Mouse (Mus musculus) liver, adult (tissue): ENCODE data around the gene Nfia.

Experiments used
- GATA4 ChIP-seq: IDR thresholded peaks from 2 replicates; pipeline ENCODE4 v1.6.1; 2014; ENCODE audit warnings: mild to moderate bottlenecking, low read length; ENCODE audit not compliant: insufficient replicate concordance

Gene Nfia

DNA sequence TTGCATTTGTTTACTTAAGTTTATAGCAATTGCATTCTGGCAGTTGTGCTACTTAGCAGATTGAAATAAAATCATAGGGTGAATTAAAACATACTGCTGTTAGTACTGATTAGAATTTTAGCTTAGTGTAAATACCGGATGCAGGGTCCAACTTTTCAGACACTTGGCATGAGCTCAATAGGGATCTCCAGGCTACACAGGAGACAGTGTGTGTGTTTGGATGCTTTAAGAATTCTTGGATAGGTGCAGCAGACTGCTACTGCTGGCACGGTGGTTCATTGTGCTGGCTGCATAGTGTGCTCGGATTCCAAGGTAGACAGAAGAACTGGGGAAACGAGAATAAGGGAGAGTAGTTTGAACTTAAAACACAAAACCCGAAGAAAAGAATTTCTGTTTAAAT lies 151.9 kb downstream of the Nfia start:
- TF ChIP-seq GATA4 = no peak

DNA sequence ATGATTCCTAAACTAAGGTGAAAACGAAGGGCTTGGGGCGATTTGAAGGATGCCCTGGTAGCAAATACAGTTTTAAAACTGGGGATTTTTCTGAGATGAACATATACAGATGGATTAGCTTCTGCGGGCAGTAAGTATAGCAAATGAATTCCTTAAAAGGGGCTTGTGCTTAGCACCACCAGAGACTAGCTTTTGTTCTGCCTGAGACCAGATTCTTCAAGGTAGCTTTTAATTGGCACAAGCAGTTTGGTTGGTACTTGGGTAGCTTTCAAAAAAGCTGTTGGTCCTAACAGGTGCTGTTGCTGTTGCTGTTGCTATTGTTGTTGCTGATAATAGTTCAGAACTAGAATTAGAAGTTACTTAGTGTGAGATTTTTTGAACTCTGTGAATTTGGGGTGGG lies 152.3 kb downstream of the Nfia start:
- TF ChIP-seq GATA4 = no peak

DNA sequence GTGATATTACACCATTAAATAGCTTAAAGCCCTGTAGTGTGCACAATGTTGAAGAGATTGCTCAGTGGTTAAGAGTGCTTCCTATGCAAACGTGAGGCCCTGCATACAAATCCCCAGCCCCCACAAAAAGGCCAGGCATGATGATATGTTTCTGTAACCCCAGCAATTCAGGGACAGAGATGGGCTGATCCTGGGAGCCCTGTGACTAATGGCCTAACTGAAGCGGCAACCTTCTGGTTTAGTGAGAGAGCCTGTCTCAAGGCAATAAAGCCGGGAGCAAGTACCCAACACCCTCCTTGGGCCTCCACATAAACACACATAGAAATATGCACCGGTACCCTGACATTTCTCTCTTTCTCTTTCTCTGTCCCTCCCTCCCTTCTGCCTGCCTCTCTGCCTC lies 153.1 kb downstream of the Nfia start:
- TF ChIP-seq GATA4 = no peak

DNA sequence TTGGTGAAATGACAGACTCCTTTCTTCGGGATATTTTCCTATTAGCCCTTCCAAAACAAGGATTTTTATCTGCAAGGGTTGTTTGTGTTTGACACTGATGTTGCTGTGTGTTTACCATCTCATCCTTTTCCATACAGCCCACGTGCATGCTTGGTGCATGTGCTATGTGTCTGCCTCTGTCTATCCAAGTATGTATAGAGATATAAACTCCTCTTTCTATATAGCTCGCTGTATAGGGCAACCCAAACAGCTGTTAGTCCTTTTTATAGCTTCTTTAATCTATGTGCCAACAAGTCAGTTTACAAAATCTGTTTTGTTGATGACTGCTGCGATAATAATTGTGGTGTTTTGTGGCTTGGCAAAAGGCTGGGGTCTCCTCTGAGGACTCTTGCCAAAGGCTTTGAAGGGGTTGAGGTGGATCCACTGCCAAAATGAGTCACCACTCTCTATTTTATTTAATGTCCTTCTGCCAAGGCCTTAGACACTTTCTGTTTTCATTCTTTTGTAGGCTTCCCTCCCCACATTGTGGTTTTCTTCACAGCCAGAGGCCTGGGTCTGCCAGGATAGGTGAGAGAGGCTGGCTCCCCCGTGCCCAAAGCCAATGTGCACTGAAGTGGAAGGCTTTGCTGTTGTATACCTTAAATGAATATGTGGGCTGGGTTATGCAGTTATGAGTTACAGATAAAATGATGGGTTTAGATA lies 154.2 kb downstream of the Nfia start:
- no peak for TF ChIP-seq GATA4

DNA sequence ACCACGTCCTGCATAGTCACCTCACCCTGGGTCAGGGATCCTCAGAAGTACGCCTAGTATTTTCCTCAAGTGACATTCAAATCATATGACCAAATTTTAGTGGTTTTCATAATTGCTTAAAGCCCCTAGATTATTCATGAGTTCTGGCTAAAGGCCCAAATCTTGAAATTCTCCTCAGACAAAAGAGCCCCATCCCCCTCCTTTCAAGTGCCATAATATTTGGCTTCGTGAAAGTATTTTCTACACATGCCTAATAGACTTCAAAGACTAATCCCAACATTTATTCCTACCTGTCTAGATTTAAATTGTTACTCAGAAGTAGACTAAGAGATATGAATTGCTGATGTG lies 154.7 kb downstream of the Nfia start:
- no peak for TF ChIP-seq GATA4

DNA sequence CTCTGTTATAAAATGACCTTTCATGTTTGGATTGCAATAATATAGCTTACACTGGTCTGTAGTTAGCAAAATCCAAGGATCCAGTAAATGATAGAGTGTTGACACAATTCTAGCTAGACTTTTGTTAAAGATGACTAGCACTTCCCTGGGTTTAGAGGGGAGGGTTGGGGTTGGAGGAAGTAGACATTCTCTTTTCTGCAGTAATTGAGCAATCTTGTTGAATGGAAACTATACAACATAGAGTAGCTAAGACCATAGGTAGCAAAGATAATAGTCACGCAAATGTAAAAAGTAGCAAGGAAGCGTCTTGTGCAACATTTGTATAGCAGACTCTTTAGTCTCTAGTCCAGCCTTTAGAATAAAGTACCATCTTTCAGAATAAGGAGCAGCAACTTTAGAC lies 163.8 kb downstream of the Nfia start:
- TF ChIP-seq GATA4 = no peak

DNA sequence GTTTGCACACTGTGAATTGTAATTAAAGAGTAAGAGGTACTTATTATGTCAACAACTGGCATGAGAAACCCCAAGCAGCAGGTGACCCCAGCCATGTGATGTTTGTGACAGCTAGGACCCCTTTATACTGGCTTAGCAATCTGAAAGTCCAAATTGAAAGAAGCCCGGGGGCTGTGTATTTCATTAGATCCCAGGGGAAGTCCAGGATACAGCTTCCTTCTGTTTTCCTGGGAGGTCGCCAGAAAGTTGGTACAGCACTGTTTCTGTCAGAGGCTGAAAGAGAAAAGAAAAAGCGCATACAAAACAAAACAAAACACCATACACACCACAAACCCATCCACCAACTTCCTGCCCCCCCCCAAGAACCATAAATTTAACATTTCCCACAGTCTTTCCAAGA lies 164.4 kb downstream of the Nfia start:
- TF ChIP-seq GATA4 = no peak

DNA sequence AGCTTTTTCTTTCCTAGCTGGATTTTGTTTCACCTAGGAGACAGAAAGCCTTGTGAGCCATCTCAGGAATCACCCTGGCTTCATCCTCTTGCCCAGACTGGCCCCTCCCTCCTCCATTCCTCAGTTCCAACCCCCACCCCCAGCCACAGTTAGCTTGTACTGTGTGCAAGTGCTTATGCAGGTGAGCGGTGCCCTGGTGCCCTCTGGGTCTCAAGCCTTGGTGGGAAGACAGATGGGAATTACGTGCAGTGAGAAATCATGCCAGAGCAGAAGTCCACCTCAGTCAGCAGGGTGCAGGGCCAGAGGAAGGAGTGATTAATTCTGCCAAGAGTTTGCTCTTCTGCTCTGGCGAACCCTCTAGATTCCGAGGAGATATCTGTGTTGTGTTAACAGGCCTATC lies 167.0 kb downstream of the Nfia start:
- TF ChIP-seq GATA4 = no peak

DNA sequence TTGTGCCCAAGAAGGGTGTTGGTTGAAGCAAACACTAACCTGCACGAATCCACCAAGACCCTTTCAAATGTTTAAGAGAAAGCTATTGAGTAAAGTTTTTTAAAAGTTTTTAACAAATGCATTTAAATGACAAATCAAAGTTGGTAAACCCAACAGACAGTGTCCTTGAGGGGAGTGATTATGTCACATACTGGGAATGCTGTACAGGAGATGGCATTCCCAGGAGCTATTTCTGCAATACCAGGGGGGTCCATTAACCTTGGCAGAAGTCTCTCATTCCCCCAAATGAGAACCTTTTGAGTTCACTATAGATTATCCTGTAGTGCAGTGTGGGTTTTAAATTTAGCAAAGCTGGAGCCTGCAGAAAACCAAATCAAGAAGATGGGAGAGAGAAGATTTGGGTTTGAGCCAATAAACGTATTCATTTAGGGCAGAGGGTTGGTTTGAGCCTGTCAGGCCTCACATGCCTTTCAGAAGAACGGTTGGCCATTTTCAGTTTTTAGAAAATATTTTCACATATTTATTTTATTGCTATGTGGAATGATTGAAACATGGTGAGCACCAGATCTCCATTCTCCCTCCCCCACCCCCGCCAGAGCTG lies 167.5 kb downstream of the Nfia start:
- TF ChIP-seq GATA4 = no peak

DNA sequence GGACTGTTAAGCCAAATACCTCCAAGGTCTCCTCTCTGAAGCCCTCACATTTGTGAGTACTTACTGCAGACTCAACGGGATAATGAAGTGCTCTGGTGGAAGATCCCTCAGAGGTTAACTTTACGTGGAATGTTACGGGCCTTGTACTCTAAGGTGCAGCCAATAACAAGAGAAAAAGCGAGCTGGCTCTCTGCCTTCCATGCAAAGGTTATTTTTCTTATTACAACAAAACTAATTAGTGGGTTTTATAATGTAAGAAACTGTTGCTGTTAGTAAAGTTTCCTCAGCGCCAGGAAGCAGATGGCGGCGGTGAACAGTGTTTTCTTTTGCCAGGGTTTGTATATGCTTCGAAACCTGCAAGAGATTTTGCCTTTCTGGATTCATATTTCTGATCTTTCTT lies 169.1 kb downstream of the Nfia start:
- TF ChIP-seq GATA4 = no peak

DNA sequence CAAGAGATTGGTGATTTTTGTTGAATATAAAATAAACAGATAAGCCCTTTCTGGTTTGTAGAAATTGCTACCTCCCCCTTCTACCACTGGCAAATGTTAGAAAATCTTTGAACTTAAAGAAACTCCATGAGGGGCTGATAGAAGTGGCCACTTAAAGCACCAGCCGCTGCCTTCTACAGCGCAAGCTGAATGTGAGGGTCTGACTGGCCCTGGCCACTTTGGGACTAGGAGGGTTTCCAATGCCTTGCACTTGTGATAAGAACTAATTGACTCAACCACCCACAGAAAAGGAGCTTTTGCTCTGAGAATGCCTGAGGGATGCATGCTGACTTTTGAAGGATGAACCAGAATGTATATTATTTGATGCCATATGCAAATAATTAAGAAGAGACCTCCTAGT lies 171.8 kb downstream of the Nfia start:
- TF ChIP-seq GATA4 = no peak

DNA sequence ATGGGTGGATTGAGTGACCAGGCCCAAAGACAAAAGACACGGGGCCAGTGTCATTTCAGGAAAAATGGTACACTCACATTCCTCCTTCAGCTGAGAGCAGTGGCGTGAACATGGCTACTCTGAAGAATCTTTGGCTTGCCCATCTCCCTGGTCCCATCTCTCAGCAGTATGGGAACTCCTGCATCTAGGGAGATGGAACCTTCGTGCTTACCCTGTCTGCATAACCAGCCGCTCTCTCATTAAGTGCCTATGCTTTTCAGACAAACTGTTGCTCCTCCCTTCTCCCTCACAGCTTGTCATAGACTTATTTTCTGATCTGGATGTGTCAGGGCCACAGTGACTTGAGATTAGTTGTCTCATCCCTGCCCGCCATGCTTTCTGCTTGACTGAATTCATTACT lies 174.9 kb downstream of the Nfia start:
- TF ChIP-seq GATA4 = no peak

DNA sequence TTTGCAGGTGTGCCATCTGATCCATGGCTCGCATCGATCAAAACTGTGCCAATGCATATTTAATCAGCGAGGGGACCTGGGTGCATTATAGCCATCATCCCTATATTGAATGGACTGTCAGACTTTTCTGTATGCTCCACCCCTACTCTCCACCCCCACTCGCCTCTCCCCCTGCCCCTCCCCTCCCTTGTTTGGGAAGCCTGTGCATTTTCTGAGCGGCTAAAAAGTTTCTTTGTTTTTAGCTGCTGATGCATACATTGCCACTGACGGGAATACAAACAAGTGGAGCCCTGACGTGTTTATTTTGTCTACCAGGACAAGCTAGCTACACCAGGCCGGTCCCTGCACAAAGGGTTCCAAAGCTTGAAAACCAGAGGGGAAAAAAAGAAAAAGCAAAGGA lies 175.7 kb downstream of the Nfia start:
- TF ChIP-seq GATA4 = no peak

DNA sequence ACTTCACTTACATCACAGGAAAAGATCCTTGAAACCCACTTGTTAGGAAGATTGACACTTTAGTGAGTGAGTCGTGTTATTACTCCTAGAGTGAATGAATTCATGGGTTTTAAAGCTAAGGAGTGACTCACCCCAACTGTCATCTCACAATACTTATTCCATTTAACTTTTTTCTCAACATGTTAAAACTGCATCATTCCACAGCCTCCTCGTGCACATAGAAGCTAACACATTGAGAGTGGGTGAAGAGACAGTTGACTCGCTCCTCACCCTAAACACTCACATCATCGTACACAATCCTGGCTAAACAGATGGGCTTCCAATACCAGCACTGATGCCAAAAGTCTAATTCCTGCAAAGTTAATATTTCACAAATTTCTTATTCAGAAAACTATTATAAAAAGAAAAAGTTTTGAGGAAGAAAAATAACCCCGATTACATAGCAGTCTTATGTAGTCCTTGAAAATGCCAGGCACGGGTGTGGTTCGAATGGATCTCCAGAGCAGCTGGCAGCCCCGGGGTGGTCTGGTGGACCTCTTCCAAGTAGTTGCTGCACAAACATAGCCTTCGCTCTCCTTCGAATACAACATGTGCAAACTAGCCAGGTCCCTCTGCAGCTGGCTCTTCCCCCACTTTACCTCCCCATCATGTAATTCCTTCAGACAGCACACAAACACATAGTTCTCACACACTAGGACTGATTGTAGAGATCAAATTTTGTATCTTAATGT lies 178.0 kb downstream of the Nfia start:
- TF ChIP-seq GATA4 = no peak

DNA sequence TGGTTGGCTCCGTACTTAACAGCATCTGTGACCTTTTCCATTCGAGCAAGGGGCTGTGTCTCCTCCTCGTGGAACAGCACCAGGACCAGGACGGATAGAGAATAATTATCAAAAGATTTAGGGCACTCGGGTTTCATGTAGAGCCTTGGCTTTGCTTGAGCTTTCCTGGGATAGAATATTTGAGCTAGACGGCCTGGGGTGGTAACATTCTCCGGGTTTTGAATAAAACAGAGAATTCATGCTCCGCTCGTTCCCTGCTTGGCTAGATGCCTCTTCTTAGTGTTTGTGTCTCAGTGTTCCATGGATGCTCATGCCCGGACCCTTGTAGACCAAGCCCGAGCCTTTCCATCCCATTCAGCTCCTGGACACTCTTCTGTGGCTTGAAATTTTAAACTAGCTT lies 181.4 kb downstream of the Nfia start:
- no peak for TF ChIP-seq GATA4

DNA sequence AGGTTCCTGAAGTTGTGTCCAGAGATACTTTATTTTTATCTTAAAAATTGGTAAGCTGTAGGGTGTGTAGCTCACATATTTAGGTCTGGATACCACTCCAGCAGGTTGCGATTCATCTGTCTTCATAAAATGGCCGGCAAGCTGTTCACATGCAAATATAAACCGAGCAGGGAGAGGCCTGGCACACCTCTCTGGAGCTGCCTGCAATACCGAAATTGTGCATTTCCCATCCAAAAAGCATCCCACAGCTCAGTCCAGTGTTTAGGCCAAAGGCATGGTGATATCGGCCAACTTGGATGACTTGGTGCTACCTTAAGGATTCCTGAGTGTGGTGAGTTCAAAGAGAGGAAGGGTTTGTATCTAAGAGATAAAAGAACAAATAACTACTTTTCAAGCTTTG lies 185.6 kb downstream of the Nfia start:
- TF ChIP-seq GATA4 = no peak

DNA sequence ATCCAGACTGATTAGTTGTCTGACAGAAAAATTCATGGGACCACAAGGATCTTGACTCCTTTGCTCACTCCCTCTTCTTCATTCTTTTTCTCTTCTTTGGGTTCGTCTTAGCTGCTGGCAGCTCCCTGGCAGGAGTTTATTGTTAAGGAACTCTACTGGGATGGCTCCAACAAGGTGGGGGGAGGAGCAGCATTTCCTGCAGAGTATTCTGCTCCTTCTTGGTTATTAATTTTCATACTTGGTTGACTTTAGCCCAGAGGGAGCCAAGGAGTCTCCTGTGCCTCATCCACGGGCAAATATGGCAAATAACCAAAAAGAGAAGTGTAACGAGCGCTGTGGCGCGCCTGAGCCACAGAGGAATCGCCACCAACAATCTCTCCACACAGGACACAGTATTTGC lies 190.3 kb downstream of the Nfia start:
- TF ChIP-seq GATA4 = no peak
